Mouse (Mus musculus) heart, embryonic 11.5 days (tissue): ENCODE data around the gene Ptpn11. TPM values are rescaled to one million over a fixed set of nuclear protein-coding genes. Genes with fewer than 3 reads are reported as not detected.
A peak's percentile ranks its signal among the peaks of the same experiment; 100 is the strongest.

Experiments
- ATAC-seq: fragments of 200-750 bp; cut with Nextera tagmentation; replicated peaks from 2 replicates; pipeline ENCODE4 v1.8.0; 2017; ENCODE audit warnings: moderate library complexity; ENCODE audit not compliant: insufficient number of reproducible peaks, low FRiP score, low TSS enrichment
- H3K27ac ChIP-seq: fragments of 300-500 bp; sonication (generic); 2 replicates; pipeline ENCODE4 v1.5.1; 2014; ENCODE audit warnings: mild to moderate bottlenecking, low read depth, low read length
- H3K27me3 ChIP-seq: fragments of 300-500 bp; sonication (generic); 2 replicates; pipeline ENCODE4 v1.6.1; 2014; ENCODE audit warnings: mild to moderate bottlenecking, low read length, mixed read lengths; ENCODE audit not compliant: control insufficient read depth, insufficient read depth
- H3K36me3 ChIP-seq: fragments of 300-500 bp; sonication (generic); 2 replicates; pipeline ENCODE4 v1.6.1; 2014; ENCODE audit warnings: mild to moderate bottlenecking, low read length, moderate library complexity, mixed read lengths; ENCODE audit not compliant: control insufficient read depth, insufficient read depth
- H3K4me1 ChIP-seq: fragments of 300-500 bp; sonication (generic); 2 replicates; pipeline ENCODE4 v1.6.1; 2014; ENCODE audit warnings: low read length; ENCODE audit not compliant: control insufficient read depth, insufficient read depth
- H3K4me2 ChIP-seq: fragments of 300-500 bp; sonication (generic); 2 replicates; pipeline ENCODE4 v1.6.1; 2014; ENCODE audit warnings: mild to moderate bottlenecking, moderate library complexity
- H3K4me3 ChIP-seq: fragments of 300-500 bp; sonication (generic); 2 replicates; pipeline ENCODE4 v1.5.1; 2014; ENCODE audit warnings: low read depth, low read length
- H3K9ac ChIP-seq: fragments of 300-500 bp; sonication (generic); 2 replicates; pipeline ENCODE4 v1.6.1; 2014; ENCODE audit warnings: mild to moderate bottlenecking, low read depth, low read length, moderate library complexity
- H3K9me3 ChIP-seq: fragments of 300-500 bp; sonication (generic); replicated peaks from 2 replicates; pipeline ENCODE4 v1.6.1; 2016; ENCODE audit warnings: low read length; ENCODE audit not compliant: control insufficient read depth
- WGBS: fragments of 180-500 bp; shearing (Covaris S2); extraction: QIAGEN DNeasy Blood & Tissue Kit; methylation state at CpG from one replicate; pipeline ENCODE4 v1.1.7; 2014; ENCODE audit not compliant: insufficient replicate concordance; 5-methylcytosine and 5-hydroxymethylcytosine counted together
- polyA plus RNA-seq: library from polyadenylated mRNA; unstranded; fragments of >200 nt; fragmentation: Nextera tagmentation; extraction: Ambion mirVana; gene quantifications from 2 replicates; pipeline ENCODE4 v1.2.1, GENCODE M21; 2014

Ptpn11 gene
- polyA plus RNA-seq, 1 experiment from 2014 or later = 33.8 TPM

- Histone ChIP-seq H3K4me1 (peaks cover 87% of the 10 kb centered on the region), H3K27me3 (no peaks in the 10 kb centered on the region), H3K9ac (no peak overlapping the region), H3K9me3 (no peaks in the 10 kb centered on the region), H3K4me2 (peak overlapping the region; percentile 51), H3K36me3 (no peaks in the 10 kb centered on the region), H3K27ac (peak overlapping the region; percentile 89), H3K4me3 (no peak overlapping the region; the same call in 1 of the 2 replicates)
- WGBS = 48% methylated on average over 2 of the region's 2 CpGs
- ATAC-seq = no peak
Measured at GRCm38 (mm10) chr5:121184375-121184774, 6.8 kb downstream of the Ptpn11 start.

- H3K27me3 ChIP-seq = no peaks in the 10 kb centered on the region
- H3K4me2 ChIP-seq = no peak overlapping the region
- ATAC-seq = no peak
- H3K4me3 ChIP-seq = no peak overlapping the region
- no peaks in the 10 kb centered on the region for H3K9me3 ChIP-seq
- no peaks in the 10 kb centered on the region for H3K36me3 ChIP-seq
- H3K27ac ChIP-seq = no peak overlapping the region
- H3K4me1 ChIP-seq = peaks cover 88% of the 10 kb centered on the region
- 82% methylated on average over 9 of the region's 9 CpGs for WGBS
- H3K9ac ChIP-seq = no peak overlapping the region
Measured at GRCm38 (mm10) chr5:121183269-121183668, 7.9 kb downstream of the Ptpn11 start.

DNA sequence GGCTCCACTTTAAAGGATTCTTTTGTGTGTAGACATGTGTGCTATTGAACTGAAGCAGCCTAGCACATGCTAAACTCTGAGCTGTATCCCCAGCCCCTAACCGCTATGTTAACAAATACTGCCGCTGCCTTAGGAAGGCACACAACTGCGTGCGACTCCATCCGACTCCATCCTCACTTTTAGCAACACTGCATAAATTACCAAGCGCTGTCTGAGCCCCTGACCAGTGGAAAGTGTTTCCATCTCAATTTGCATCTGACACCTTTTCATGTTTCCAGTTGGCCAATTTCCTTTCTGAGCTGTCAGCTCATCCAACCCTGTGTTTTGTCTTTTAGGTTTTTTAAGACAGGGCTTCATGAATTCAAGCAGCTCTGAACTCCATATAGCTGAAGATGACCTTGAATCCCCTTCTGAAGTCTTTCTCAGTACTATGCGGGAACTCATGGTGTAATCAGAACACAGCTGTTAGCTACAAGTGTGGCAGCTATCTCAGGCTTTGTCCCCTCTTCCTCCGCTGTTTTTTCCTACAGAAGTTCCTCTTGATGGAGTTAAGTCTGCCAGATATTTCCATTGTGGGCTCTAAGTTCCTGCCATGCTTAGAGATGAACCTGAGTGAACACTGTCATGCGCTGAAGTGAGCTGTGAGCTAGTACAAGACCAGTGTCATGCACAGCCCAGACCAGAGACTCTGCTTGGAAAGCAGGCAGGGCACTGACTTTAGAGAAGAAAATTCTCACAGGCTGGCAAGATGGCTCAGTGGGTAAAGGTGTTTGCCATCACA is 11.9 kb downstream of the Ptpn11 start:
- Histone ChIP-seq H3K27me3 (no peaks in the 10 kb centered on the region), H3K27ac (peak overlapping the region; percentile 75), H3K4me1 (peaks cover 54% of the 10 kb centered on the region), H3K9ac (no peak overlapping the region), H3K9me3 (no peaks in the 10 kb centered on the region), H3K4me2 (no peak overlapping the region), H3K4me3 (no peak overlapping the region), H3K36me3 (no peaks in the 10 kb centered on the region)
- 56% methylated on average over 9 of the region's 9 CpGs for WGBS
- ATAC-seq = no peak

DNA sequence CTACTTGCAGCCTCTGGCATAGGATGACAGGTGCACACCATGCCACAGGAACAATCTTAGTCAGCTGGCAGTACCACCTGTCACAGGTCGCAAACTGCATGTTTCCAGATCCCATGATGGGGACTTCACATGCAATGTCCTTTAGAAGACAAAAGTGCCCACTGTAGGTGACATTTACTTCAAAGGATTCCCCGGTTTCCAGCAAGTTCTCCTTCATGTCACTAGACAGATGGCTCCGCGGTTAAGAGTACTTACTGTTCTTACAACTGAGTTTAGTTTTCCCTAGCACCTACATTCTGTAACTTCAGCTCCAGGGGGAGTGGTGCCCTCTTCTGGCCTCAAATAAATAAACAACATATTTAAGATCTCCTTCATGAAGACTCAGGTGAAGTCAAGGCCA is 18.4 kb downstream of the Ptpn11 start:
- H3K4me2 ChIP-seq = no peak overlapping the region
- H3K9me3 ChIP-seq = no peaks in the 10 kb centered on the region
- no peak overlapping the region for H3K4me3 ChIP-seq
- peaks cover 8% of the 10 kb centered on the region; the same call in 1 of the 2 replicates for H3K4me1 ChIP-seq
- 83% methylated on average over 4 of the region's 4 CpGs for WGBS
- no peak overlapping the region for H3K9ac ChIP-seq
- peaks cover 9% of the 10 kb centered on the region for H3K36me3 ChIP-seq
- H3K27me3 ChIP-seq = no peaks in the 10 kb centered on the region
- no peak for ATAC-seq
- H3K27ac ChIP-seq = no peak overlapping the region

- no peak overlapping the region for H3K4me2 ChIP-seq
- H3K9ac ChIP-seq = no peak overlapping the region
- H3K4me3 ChIP-seq = no peak overlapping the region
- H3K9me3 ChIP-seq = no peaks in the 10 kb centered on the region
- 74% methylated on average over 2 of the region's 2 CpGs for WGBS
- no peak for ATAC-seq
- H3K27ac ChIP-seq = no peak overlapping the region
- H3K36me3 ChIP-seq = peaks cover 27% of the 10 kb centered on the region
- peaks cover 6% of the 10 kb centered on the region; the same call in 1 of the 2 replicates for H3K4me1 ChIP-seq
- no peaks in the 10 kb centered on the region for H3K27me3 ChIP-seq
Measured at GRCm38 (mm10) chr5:121169588-121169987, 21.6 kb downstream of the Ptpn11 start.

DNA sequence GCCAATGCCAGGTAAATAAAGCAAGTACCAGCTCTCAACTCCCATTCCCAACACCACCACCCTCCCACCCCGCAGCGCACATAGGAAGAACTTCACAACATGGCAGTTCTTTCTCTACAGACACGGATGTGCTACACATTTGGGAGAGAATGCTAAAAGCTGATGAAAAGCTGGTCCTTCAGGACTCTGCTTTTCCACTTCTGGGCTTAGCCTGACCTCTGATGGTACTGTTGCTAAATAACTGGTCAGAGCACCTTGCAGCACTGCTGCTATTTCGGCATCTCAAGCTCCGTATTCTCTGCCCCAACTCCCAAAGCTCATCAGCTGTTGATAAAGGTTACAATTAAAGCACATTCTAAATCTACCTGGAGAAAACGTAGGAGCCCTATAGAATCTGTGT is 24.3 kb downstream of the Ptpn11 start:
- H3K27me3 ChIP-seq = no peaks in the 10 kb centered on the region
- no peaks in the 10 kb centered on the region for H3K4me1 ChIP-seq
- no peak overlapping the region for H3K4me3 ChIP-seq
- no peak for ATAC-seq
- H3K36me3 ChIP-seq = peaks cover 51% of the 10 kb centered on the region
- H3K9ac ChIP-seq = no peak overlapping the region
- no peak overlapping the region for H3K27ac ChIP-seq
- 92% methylated on average over 6 of the region's 6 CpGs for WGBS
- no peaks in the 10 kb centered on the region for H3K9me3 ChIP-seq
- H3K4me2 ChIP-seq = no peak overlapping the region

- peaks cover 11% of the 10 kb centered on the region for H3K4me1 ChIP-seq
- ATAC-seq = no peak
- no peaks in the 10 kb centered on the region for H3K9me3 ChIP-seq
- no peak overlapping the region for H3K4me3 ChIP-seq
- H3K27ac ChIP-seq = no peak overlapping the region
- peaks cover 49% of the 10 kb centered on the region for H3K36me3 ChIP-seq
- no peak overlapping the region for H3K9ac ChIP-seq
- 86% methylated on average over 7 of the region's 7 CpGs for WGBS
- no peaks in the 10 kb centered on the region for H3K27me3 ChIP-seq
- no peak overlapping the region for H3K4me2 ChIP-seq
Measured at GRCm38 (mm10) chr5:121162923-121163322, 28.3 kb downstream of the Ptpn11 start.

DNA sequence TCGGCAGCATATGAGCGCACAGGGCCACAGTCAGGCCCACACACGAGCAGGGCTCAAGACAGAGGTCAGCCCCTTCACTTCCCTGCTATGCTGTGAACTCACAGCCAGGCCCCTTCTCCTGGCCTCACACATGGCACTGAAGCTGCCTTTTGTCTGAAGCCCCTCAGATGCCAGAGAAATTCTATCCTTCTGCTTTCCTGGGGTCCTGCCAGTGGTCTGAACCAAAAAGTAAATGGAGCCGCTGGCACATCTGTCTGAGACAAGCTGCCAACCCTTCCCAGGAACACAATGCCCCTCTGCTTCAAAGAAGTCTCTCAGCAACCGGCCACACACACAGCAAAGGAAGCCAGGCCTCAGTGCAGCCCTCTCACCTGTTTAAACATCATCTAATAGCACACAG is 28.9 kb downstream of the Ptpn11 start:
- H3K4me1 ChIP-seq = peaks cover 11% of the 10 kb centered on the region

GRCm38 (mm10) chr5:121158966-121159365 is 32.2 kb downstream of the Ptpn11 start:
- Histone ChIP-seq H3K27me3 (no peaks in the 10 kb centered on the region), H3K27ac (0 out of 2 replicates have a peak overlapping the region, but pooled peaks have one; percentile 2), H3K4me1 (peaks cover 13% of the 10 kb centered on the region), H3K4me3 (no peak overlapping the region), H3K9me3 (no peaks in the 10 kb centered on the region), H3K36me3 (peaks cover 38% of the 10 kb centered on the region), H3K4me2 (no peak overlapping the region), H3K9ac (no peak overlapping the region)
- ATAC-seq = no peak
- 51% methylated on average over 7 of the region's 7 CpGs for WGBS

More for the DNA sequence above, 28.9 kb downstream of the Ptpn11 start:
- H3K36me3 ChIP-seq = peaks cover 50% of the 10 kb centered on the region
- H3K27me3 ChIP-seq = no peaks in the 10 kb centered on the region
- no peak overlapping the region for H3K4me2 ChIP-seq
- no peaks in the 10 kb centered on the region for H3K9me3 ChIP-seq
- H3K27ac ChIP-seq = no peak overlapping the region
- no peak overlapping the region for H3K9ac ChIP-seq
- WGBS = 88% methylated on average over 5 of the region's 5 CpGs
- no peak overlapping the region for H3K4me3 ChIP-seq
- no peak for ATAC-seq
